11 mouse cellular contexts compared by ENCODE assay signal in genomic region chr3:95277149-95277551, GRCm38 (mm10). TPM values are rescaled to one million over a fixed set of nuclear protein-coding genes. Genes with fewer than 3 reads are reported as not detected.
DNase-seq lines count a peak whose midpoint lies in the region; ATAC-seq and TF ChIP-seq lines count a peak whose summit lies in the region.
"Had no signal": no experiment of that assay in that cellular context is flagged by ENCODE, and none has a peak within 500 bp of the region (broad histone marks: within the 10 kb centered on the region; RNA-seq: fewer than 3 reads in every experiment).

No protein-coding gene starts in this region.

- intact Hi-C loops in gastrocnemius, adult 2 months (cut with DNase I), result no loop called here
- intact Hi-C loops in gastrocnemius, postnatal 14 days (cut with DNase I; ENCODE audit: low total_unique reads), result no loop called here

- ATAC-seq in liver, embryonic 14.5 days (ENCODE audit: insufficient read depth), result no peak
- ATAC-seq in frontal cortex, adult (ENCODE audit: low TSS enrichment), result no peak

- no peaks in the 10 kb centered on the region for H3K9me3 ChIP-seq in liver, embryonic 14.5 days (ENCODE audit: control insufficient read depth, low read length)

- H3K27ac ChIP-seq in gastrocnemius, adult 2 months, result peak overlapping the region; percentile 93
- peak overlapping the region; percentile 30 for H3K27ac ChIP-seq in liver, embryonic 14.5 days

- no peak overlapping the region for H3K9ac ChIP-seq in liver, embryonic 14.5 days (replicated peaks)
- H3K9ac ChIP-seq: lung, embryonic 14.5 days had no signal

- 64% methylated on average over 1 of the region's 1 CpGs for WGBS in liver, embryonic 14.5 days (ENCODE audit: insufficient replicate concordance)

- peaks cover 17 to 29% of the 10 kb centered on the region in 2 experiments for H3K4me1 ChIP-seq in liver, embryonic 14.5 days (replicated peaks; ENCODE audit: control insufficient read depth in 2 of 2, insufficient read depth in 2 of 2, low read length in 1 of 2)

- H3K4me3 ChIP-seq in gastrocnemius, adult 2 months, result peak overlapping the region; percentile 2; the same call in 1 of the 2 replicates
- no peak overlapping the region for H3K4me3 ChIP-seq in liver, embryonic 14.5 days (ENCODE audit: insufficient read depth in 1 of 2, low read depth in 2 of 2, low read length in 2 of 2)

- no peak overlapping the region for H3K4me2 ChIP-seq in liver, embryonic 14.5 days (ENCODE audit: low read depth)
- H3K4me2 ChIP-seq: lung, embryonic 14.5 days had no signal

- DNase-seq in gastrocnemius, adult 2 months, result peak; percentile 58
- DNase-seq in gastrocnemius, postnatal 14 days, result no peak
- DNase-seq in testis, postnatal 10 days (ENCODE audit: low spot score), result peak; percentile 56
- no peak for DNase-seq in testis, postnatal 14 days (ENCODE audit: low spot score)
- DNase-seq in liver, embryonic 14.5 days (ENCODE audit: low read depth in 3 of 3, low spot score in 3 of 3), result peak in 2 of 3 experiments; percentile 57 to 70
- no peak for DNase-seq in layer of hippocampus, postnatal 25 days (ENCODE audit: extremely low spot score in 1 of 2, low spot score in 1 of 2)
- DNase-seq in layer of hippocampus, adult 11-12 months (ENCODE audit: low spot score), result no peak
- DNase-seq: lung, embryonic 14.5 days had no signal

- TF ChIP-seq CTCF in gastrocnemius, adult 2 months (IDR thresholded peaks at IDR 0.05), result no peak
- TF ChIP-seq CTCF in liver, embryonic 14.5 days (IDR thresholded peaks at IDR 0.05; ENCODE audit: low read depth), result no peak

- TF ChIP-seq EP300 in liver, embryonic 14.5 days (IDR thresholded peaks at IDR 0.05; ENCODE audit: low read depth), result no peak

- H3K27me3 ChIP-seq in liver, embryonic 14.5 days (ENCODE audit: control insufficient read depth, insufficient read depth, low read length), result no peaks in the 10 kb centered on the region

- no peaks in the 10 kb centered on the region for H3K36me3 ChIP-seq in liver, embryonic 14.5 days (replicated peaks; ENCODE audit: control insufficient read depth, insufficient read depth, low read depth)

RNA-seq across cellular contexts. Expression of gene Mindy1, which starts 4.0 kb away (rescaled TPM):
- 10 to 100 TPM; 23.9 to 26.4 TPM for total RNA-seq in gastrocnemius, adult 2 months (2021)
- 10 to 100 TPM; 19.6 to 22.5 TPM for total RNA-seq in gastrocnemius, postnatal 14 days (2021)
- polyA plus RNA-seq in liver, embryonic 14.5 days (2012; rRNA removed), result 13.2 and 13.6 TPM in 2 replicates
- 16.1 and 16.8 TPM in 2 replicates for polyA plus RNA-seq in liver, embryonic 14.5 days (2014; fragmentation: Nextera tagmentation; extraction: Ambion mirVana)
- 10 to 100 TPM; 21.5 to 24.2 TPM for total RNA-seq in layer of hippocampus, postnatal 25 days (2021)

RNA-seq across cellular contexts. Expression of gene Prune1, which starts 4.7 kb away (rescaled TPM):
- total RNA-seq in gastrocnemius, adult 2 months (2021), result 10 to 100 TPM; 45.8 to 46.9 TPM
- total RNA-seq in gastrocnemius, postnatal 14 days (2021), result 10 to 100 TPM; 35.3 to 35.6 TPM
- polyA plus RNA-seq in liver, embryonic 14.5 days (2012; rRNA removed), result 8.0 TPM in 2 replicates
- polyA plus RNA-seq in liver, embryonic 14.5 days (2014; fragmentation: Nextera tagmentation; extraction: Ambion mirVana), result 6.8 and 7.3 TPM in 2 replicates
- total RNA-seq in layer of hippocampus, postnatal 25 days (2021), result 10 to 100 TPM; 20.6 to 22.6 TPM

RNA-seq across cellular contexts. Expression of gene Bnipl, which starts 26.2 kb away (rescaled TPM):
- total RNA-seq in gastrocnemius, adult 2 months (2021), result under 1 TPM in 1 of 2 experiments, not detected in 1; 0.31 TPM
- total RNA-seq in gastrocnemius, postnatal 14 days (2021), result not detected
- polyA plus RNA-seq in liver, embryonic 14.5 days (2012; rRNA removed), result 0.04 TPM in 2 replicates
- polyA plus RNA-seq in liver, embryonic 14.5 days (2014; fragmentation: Nextera tagmentation; extraction: Ambion mirVana), result 0.16 TPM in 1 of 2 replicates, not detected in the other
- under 1 TPM; 0.22 to 0.52 TPM for total RNA-seq in layer of hippocampus, postnatal 25 days (2021)
- total RNA-seq: gastrocnemius, adult 8-10 months; monocyte, adult 5-6 weeks had no signal

RNA-seq across cellular contexts. Expression of gene Anxa9, which starts 29.8 kb away (rescaled TPM):
- total RNA-seq in gastrocnemius, adult 2 months (2021), result not detected
- total RNA-seq in gastrocnemius, postnatal 14 days (2021), result under 1 TPM; 0.18 to 0.27 TPM
- polyA plus RNA-seq in liver, embryonic 14.5 days (2012; rRNA removed), result 2.5 and 2.6 TPM in 2 replicates
- 2.8 and 3.8 TPM in 2 replicates for polyA plus RNA-seq in liver, embryonic 14.5 days (2014; fragmentation: Nextera tagmentation; extraction: Ambion mirVana)
- 1 to 10 TPM in 1 of 2 experiments, under 1 TPM in 1; 0.47 to 1.2 TPM for total RNA-seq in layer of hippocampus, postnatal 25 days (2021)
- total RNA-seq: gastrocnemius, adult 8-10 months had no signal

RNA-seq across cellular contexts. Expression of gene Gm128, which starts 35.8 kb away (rescaled TPM):
- under 1 TPM in 1 of 2 experiments, not detected in 1; 0.11 TPM for total RNA-seq in gastrocnemius, adult 2 months (2021)
- under 1 TPM in 1 of 2 experiments, not detected in 1; 0.16 TPM for total RNA-seq in gastrocnemius, postnatal 14 days (2021)
- 0.12 and 0.19 TPM in 2 replicates for polyA plus RNA-seq in liver, embryonic 14.5 days (2012; rRNA removed)
- 0.14 and 0.19 TPM in 2 replicates for polyA plus RNA-seq in liver, embryonic 14.5 days (2014; fragmentation: Nextera tagmentation; extraction: Ambion mirVana)
- total RNA-seq in layer of hippocampus, postnatal 25 days (2021), result under 1 TPM in 1 of 2 experiments, not detected in 1; 0.12 TPM
- total RNA-seq: gastrocnemius, adult 8-10 months; monocyte, adult 5-6 weeks had no signal

Comparison
In these comparisons a context has a peak if more than half of its experiments do, and no peak if none do; other contexts are left out.
1. DNase-seq: peak in gastrocnemius, adult 2 months (single experiment), testis, postnatal 10 days (single experiment) and liver, embryonic 14.5 days (2 of 3); none in gastrocnemius, postnatal 14 days (single experiment), testis, postnatal 14 days (single experiment), layer of hippocampus, postnatal 25 days (0 of 2) and layer of hippocampus, adult 11-12 months (single experiment).